Mouse (Mus musculus): ENCODE measurements around the gene Inpp5a. TPM values are rescaled to one million over a fixed set of nuclear protein-coding genes. Genes with fewer than 3 reads are reported as not detected.

Gene Inpp5a
- total RNA-seq, 1 experiment from 2014 or later = 93.7 TPM

DNA sequence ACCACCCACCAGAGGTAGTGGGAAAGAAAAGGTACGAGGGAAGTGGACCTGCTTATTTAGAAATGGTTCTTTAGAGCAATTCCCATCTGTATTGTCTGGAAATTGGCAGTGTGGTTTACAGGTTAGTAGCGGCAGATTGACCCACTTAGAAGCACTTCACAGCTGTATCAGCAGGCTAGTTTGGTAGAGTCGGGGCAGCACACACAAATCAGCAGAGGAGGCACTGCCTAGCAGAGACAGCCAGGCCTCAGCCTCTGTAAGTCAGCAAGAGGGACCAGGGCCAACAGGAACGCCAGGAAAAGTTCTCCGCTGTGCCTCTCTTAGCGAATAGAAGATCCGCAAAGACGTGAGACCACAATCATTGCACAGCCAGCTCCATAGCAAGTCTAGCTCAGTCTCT is 56.7 kb downstream of the Inpp5a start:
- DNase-seq = no peak

DNA sequence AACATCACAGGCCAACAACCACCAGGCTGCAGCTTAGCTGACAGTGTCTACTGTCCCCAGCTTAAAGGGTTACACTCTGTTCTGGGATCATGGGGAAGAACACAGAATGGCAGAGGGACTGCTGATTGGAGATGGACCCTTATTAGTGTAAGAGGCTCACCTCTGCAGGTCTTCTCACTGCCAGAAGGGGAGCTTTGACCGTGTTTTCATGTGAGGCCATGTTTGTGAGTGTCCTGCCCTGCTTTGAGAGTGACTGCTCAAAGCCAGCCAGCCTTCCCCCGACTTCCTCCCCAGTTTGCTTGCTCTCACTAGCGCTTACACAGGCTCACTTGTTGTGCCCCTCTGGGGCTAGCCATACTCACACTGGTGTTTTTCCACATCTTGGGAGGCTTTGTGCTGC is 58.5 kb downstream of the Inpp5a start:
- DNase-seq = no peak

DNA sequence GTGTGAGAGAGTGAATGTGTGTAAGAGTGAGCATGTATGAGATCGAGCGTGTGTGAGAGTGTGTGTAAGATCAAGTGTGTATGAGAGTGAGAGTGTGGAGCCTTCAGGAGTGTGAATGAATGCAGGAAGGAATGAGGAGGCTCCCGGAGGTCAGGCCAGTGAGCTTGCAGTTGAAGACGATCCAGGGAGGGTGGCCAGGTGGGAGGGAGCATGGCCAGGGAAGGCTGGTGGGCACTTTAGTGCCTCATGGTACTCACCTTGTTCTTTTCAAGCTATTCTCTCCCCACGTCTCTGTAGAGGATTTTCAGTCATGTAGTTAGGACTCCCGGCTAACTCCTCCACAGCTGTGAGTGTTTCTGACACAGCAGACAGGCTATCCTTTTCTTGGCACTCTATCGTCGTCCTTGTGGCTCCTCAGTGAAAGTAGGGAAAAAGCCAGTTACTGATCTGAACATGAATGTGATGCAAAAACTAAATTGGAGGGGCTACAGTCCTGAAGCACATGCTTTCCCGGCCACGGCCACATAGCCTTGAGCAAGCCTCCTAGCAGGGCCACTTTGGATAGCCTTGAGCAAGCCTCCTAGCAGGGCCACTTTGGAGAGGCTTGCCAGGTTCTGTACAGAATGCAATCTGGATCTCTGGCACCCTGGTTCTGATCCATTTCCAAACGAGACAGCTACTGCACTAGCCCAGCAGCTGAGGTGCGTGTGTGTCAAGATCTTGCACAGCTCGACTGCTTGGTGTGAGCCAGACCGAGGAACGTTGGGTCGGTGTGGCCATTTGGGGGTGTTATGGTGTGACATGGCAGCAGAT is 61.5 kb downstream of the Inpp5a start:
- no peak for DNase-seq

DNA sequence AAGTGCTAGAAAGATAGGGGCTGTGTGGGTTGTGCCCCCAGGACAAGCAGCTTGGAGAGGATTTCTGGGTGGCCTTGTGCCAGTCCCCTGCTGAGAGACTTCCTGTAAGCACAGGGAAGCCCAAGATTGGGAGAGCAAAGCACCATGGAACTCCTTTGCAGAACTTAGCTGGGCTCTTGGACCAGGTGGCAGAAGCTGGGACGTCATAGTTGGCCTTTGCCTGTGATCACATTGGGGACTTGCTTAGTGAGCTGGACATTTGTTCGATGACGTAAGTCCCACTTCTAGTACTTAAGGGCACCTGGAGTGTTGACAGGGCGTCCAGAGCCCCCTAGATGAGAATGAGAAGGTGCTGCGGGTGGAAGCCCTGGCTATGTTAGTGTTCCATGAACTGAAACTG is 62.8 kb downstream of the Inpp5a start:
- DNase-seq = no peak

DNA sequence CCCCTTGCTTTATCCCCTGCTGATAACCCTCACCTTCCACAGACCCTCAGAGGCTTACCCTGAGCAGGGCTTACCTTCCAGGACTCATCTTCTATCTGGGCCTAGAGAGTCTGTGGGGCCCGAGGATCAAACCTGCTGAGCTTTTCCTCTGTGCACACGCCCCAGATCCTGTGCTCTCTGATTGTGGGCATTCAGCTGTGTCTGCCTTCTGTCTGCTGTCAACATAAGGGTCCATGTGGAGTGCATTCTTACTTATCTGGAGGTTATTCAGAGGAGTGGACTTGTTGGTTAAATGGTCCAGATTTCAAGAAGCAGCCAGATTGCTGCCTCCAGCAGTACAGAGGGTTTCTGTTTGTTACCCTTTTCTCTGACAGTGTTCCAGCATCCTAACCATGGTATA is 63.3 kb downstream of the Inpp5a start:
- DNase-seq = no peak

DNA sequence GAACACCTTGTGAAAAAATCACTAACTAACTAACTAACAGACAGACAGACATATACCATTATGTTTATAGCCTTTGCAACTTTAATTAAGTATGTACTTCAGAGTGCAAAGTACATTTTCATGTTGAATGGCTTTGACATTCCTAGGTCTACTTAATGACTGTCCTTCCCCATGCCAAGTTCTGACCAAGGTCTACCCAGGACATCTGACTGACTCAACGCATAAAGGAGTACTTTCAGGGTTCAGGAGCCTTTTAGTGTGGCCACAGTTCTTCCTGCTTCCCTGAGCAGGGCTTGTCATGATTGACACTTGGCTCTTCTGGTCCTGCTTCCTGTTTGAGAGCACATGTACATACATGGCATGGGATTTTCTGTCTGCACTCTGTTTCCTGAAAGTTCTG is 64.3 kb downstream of the Inpp5a start:
- no peak for DNase-seq

DNA sequence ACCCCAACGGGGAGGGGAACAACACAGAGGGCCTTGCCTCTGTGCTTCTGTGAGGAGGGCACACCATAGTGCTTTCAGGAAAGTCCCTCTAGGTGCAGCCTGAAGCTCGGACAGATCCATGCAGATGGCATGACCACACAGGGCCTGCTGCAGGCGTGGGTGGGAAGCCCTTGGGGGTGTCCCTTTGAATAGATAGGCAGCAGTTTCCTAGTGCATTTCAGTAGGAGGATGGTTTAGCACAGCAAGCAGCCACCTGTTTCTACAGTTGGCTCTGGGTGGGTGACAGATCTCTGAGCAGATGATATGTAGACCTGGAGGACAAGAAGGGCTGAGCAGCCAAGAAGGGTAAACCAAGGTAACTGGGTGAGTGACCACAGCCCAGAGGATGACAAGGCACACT is 65.4 kb downstream of the Inpp5a start:
- DNase-seq = no peak

DNA sequence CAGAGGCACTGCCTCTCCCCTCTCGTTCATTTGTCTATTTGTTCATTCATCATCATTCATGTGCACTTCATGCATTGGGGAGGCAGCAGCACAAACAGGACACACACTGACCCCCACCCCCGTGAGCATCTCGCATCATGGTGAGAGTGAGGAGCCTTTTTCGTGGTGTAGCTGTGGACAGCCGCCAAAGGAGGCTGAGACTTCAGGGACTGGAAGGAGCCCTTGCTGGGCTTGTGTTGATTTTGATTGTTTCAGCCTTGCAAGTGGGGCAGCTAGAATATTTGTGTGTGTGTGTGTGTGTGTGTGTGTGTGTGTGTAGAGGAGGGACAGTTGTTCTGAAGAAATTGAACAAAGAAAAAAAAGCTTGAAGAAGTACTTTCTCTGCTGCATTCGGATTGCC is 67.8 kb downstream of the Inpp5a start:
- no peak for DNase-seq

DNA sequence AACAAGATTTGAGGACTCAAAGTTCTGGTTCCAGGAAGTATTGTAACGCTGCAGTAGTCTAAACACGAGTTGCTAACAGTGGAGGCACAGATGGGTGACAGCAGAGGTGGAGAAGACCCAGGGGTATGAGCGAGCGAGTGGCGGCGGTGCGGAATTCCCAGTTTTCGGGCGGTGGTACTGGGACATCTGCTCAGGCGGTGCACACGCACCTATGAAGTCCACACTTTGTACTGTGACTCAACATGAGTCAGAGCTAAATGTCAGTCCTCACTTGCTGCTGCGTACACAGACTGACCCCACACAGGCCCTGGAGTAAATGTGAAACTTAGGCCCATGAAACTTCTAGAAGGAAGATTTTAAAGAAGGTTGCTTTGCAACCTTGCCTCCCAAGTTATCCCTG is 72.4 kb downstream of the Inpp5a start:
- no peak for DNase-seq

DNA sequence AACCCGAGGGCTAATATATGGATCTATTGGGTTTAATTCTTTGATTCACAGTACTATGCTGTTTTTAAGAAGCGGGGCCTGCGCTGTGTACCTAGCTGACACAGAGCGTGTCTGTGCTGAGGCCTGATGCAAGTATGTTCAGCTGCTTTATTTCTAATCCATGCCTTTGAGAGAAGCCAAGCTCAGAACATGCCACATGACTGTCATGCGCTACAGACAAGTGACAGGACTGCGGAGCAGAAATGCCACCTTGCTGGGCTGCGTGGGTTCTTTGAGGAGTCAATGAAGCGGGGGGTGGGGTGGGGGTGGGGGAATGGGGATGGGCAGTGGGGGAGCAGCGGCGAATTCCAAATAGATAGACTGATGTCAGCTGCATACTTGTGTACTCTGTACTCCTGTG is 73.2 kb downstream of the Inpp5a start:
- no peak for DNase-seq

DNA sequence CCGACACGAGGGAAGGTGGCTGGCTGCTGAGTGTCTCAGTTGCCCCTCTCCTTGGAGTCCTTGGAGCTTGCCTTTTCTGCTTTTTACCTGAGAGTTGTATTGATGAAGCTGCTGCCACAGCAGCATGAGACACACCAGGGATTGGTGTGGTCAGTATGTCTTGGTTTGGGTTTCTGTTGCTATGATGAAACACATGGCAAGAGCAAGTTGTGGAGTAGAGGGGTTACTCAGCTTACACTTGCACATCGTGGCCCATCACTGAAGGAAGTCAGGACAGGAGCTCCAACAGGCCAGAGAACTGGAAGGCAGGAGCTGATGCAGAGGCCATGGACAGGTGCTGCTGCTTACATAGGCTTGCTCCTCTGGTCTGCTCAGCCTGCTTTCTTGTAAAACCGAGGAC is 76.6 kb downstream of the Inpp5a start:
- no peak for DNase-seq

DNA sequence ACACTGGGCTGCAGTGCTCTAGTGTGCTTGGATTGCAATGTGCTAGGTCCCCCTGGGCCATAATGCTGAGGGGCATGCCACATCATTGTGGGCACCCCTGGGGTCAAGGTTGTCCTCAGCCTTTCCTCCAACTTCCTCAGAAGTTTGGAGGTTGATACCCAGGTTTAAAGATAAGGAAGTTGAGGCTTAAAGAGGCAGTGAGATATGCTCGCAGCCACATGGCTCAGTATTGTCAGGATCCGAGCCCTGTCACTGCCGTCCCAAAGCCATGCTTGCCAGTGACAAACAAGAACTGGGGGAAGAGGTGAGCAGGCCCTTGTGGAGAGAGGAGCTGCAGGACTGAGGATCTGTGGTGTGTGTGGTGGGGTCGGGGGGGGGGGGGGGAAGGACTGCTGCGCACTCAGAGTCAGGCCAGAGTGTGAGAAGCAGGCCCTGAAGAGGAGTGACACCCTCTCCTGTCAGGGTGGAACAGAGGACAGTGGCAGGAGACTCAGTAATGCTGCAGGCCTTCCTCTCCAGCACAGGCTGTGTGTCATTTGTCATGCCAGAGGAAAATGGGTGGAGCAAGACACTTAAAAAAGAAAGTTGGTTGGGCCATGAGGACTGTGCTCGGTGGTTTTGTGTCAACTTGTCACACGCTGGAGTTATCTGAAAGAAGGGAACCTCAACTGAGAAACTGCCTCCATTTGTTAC is 77.7 kb downstream of the Inpp5a start:
- no peak for DNase-seq

DNA sequence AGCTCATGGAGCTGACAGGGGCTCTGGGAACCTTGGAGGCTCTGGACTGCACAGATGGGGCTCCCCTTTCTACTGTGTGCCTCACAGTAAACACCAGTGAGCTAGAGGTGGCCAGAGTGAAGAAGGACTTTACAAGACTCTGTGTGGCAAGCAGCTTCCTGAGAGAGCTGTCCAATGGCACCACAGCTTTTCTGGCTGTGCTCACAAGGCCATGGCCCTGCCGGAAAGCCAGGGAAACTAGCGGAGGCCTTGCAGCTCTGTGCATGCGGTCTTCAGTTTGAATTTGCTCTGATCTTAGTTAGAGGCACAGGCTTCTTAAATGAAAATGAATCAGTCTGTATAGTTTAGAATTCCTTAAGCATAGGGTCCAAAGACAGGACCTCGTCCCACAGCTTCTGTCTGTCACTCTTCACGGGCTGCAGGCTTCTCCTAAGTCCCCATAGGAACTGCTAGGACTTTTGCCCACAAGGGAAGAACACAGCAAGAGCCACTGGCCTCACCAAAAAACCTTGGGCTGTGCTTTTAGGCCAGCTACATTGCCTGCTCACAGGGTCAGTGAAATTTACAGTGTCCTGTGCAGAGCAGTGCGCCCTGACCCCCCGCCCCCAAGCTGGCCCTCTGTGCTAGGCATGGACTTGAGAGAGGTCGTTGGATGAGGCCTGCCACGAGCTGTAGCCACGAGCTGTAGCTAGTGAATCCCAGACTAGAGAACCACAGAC is 78.4 kb downstream of the Inpp5a start:
- peak; percentile 59 for DNase-seq

DNA sequence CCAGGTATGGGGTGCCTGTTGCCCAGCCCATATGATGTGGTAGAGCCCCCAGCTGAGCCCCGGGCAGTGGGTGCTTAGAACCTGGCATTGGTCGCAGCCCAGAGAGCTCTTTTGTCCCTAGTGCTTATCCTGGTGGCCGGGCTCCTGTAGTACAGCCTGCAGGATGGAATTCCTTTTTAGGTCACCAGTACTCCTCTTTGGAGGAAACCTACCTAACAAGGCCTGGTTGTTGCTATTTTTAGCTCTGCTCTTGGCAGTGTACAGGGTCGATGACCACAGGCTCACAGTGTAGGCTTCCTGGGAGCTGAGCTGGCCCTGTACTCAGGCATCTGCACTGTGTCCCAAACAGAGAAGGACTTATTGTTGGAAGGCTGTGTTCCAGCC is 79.0 kb downstream of the Inpp5a start:
- DNase-seq = no peak

DNA sequence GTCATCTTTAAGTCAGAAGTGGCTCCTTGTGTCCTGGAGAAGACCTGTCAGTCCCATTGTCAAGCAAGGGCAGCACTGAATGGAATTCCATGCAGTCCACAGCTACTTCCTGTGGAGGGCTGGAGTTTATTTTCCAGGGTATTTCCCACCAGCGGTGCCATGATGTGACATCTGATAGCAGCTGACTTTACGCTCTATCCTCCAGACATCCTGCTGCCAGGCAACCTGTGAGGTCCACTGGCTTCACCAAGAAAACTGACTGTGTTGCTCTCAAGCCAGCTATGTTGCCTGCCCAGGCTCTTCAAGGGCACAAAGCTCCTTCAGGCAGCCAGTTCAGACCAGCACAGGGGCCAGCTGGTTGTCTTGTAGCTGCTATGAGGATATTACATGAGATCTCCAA is 79.5 kb downstream of the Inpp5a start:
- no peak for DNase-seq

DNA sequence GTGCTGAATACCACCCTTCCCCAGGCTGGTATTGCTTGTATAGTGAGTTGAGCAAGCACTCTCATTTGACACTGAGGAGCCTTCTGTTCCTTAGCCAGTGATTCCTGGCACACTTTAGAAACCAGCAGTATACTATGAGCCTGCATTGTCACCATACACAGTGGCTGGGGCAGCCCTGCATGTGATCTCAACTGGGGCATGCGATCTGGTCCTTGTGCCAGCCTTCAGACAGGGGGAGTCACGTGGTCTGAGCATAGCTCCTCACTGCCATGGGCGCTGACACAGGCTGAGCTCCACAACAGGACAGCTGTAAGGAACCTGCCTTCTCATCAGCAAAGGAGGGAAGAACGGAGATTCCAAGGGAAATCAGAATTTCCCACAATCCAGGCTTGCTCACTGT is 80.5 kb downstream of the Inpp5a start:
- DNase-seq = no peak

DNA sequence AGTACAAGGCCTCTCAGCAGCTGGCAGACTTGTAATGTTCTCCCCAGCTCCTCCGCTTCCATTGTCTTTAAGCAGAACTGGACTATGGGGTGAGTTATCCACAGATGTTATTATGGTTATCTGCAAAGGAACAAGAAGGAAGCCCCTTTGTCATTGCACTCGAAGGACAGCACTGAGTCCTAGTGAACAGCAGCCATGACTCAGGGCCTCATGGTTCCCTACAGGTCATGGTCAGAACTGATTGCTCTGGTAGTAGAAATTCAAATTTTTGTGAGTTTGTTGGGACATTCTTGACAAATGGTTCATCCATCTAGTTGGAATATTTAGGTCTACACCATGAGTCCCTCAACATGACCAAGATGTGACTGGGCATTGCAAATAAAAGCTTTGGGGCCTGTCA is 81.6 kb downstream of the Inpp5a start:
- DNase-seq = no peak

DNA sequence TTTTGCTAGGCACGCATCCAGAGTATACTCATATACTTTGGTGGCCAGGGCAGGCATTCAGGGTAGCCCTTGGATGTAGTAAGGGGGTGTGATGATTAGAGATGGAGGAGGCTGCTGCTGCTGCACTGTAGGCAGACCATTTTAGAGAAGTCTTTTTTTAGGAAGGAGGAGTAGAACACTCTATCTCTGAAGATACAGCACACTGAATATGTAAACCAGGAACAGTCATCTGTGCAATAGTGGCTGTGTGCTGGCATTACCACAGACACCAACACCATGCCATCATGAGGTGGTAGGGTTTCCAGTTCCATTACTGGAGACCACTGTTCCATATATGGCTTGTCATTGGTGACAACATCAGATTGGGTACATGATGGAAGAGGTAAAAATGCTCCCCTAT is 83.1 kb downstream of the Inpp5a start:
- no peak for DNase-seq

DNA sequence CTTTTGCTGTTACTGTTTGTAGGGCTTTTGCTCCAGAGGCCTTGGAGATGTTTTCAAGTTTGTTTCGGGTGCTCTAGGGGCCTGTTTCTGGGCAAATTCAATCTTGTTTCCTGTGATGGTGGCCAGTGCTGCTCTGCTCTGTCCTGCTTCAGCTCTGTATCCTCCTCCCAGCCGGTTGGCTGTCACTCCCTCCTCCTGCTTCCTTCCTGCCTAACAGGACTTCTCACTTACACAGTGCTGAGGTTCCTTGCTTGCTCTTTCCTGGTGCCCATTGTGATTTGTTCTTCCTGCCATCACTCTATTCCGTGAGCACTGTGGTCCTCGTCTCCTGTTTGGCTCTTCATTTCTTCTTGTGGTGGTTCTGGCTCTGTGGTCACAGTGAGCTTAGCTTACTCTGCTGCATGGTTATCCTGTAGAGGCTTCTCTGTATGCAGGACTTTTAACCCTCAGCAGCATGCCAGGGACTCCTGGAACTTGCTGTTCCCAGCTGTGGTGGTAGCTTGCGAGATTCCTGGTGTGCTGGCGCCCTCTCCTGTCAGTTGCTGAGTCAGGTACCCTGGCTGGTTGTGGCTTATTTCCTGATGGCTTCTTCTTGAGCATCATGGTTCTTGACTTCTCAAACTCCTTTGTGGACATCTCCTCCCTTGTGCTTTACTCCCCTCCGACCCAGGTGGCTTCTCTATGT is 84.1 kb downstream of the Inpp5a start:
- DNase-seq = peak; percentile 84

DNA sequence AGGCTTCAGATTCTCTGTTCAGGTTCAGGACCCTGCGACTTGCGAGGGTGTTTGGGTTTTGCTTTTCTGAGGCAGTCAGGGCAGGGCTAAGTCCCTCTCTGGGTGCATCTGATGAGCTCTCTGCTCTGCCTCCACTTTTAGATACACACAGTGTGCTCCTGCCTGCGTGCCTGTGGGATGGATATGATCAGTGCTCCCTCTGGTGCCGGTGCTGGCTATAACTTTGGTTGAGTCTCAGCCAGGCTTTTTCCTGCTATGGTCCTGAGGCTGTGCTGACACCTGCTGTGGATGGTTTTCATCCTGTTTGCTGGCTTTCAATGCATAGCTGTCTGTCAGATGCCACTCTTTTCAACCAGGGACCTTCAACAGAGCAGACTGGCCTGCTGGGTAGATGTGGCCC is 87.0 kb downstream of the Inpp5a start:
- DNase-seq = no peak

DNA sequence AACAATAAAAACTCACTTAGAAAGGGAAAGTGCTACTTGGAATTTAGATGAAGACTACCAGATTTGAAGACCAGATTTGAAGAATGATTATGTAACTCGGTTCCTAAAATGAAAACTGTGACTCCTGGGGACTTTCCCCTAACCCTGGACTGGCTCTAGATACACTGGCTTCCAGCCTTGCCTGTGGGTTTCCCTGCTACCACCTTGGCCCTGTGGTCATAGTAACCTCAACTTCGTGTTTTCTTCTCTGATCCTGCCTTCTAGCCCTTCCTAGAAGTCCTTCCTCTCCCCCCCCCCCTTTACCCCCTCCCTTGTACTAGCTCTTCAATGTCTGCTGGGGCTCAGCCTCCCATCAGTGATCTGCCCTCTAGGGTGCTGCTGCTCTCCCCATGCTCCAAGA is 87.8 kb downstream of the Inpp5a start:
- no peak for DNase-seq

DNA sequence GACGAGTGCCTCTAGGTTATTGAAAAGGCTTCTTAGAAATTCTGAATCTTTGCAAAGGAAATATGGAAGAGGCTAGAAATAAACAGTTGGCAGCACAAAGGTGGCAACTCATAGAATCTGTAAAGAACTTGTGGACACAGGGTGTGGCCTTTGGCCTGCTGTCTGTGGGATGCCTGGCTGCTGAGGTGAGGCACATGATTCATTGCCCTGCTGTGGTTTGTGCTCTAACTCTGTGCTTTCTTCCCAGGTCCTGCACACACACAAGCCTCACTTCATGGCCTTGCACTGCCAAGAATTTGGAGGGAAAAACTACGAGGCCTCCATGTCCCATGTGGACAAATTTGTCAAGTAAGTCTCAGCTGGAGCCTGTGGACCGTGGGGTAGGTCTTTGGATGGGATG is 88.8 kb downstream of the Inpp5a start:
- DNase-seq = no peak

DNA sequence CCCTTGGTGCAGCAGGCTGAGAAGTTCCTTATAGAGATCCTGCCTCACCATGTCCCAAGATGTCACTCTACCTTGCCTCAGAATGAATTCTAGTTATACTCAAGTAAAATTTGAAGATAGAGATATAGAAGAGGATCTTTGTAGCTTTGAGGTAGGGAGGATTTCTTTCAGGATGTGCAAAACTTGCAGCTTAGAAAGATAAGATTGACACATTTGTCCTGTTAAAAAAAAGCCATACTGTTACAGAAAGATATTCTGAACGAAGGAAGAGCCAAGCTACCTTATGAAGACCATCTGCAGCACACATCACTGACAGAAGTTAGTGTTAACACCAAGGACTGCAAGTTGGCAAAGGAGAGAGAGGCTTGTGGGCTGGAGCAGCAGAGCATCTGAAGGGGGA is 90.2 kb downstream of the Inpp5a start:
- DNase-seq = no peak

All from adrenal gland, postnatal 25 days (tissue).